Mouse (Mus musculus) right cerebral cortex, postnatal 4 days (tissue): ENCODE results near the gene Bex1.

ENCODE experiments used
- DNase-seq: peaks from one replicate; pipeline ENCODE4 v3.0.0-alpha.2; 2022

The Bex1 gene

GRCm38 (mm10) chrX:136214729-136215677, at the start of gene Bex1, which contains the start of gene Tceal7:
Gene Bex1 (minus strand): TSS chrX:136215513.
Gene Tceal7 (plus strand): TSS chrX:136214779.
- peak; percentile 7 for DNase-seq

GRCm38 (mm10) chrX:136252023-136252729, 36.9 kb upstream of the Bex1 start:
- DNase-seq: no peak

GRCm38 (mm10) chrX:136249671-136250070, 34.4 kb upstream of the Bex1 start:
- DNase-seq: no peak

GRCm38 (mm10) chrX:136248811-136249210, 33.5 kb upstream of the Bex1 start:
- DNase-seq: no peak

GRCm38 (mm10) chrX:136245521-136246071, 30.3 kb upstream of the Bex1 start:
- peak; percentile 25 for DNase-seq

GRCm38 (mm10) chrX:136244574-136245229, 29.4 kb upstream of the Bex1 start, which contains the start of gene Tceal9:
Gene Tceal9 (plus strand): TSS chrX:136245079.
- peak; percentile 45 for DNase-seq

- DNase-seq: no peak
Measured at GRCm38 (mm10) chrX:136243181-136243580, 27.9 kb upstream of the Bex1 start.

- DNase-seq: peak; percentile 65
Measured at GRCm38 (mm10) chrX:136238118-136238517, 22.8 kb upstream of the Bex1 start.

GRCm38 (mm10) chrX:136227768-136228167, 12.5 kb upstream of the Bex1 start:
- no peak for DNase-seq

- no peak for DNase-seq
Measured at GRCm38 (mm10) chrX:136223714-136224113, 8.4 kb upstream of the Bex1 start.

GRCm38 (mm10) chrX:136216303-136216702, 990 bp upstream of the Bex1 start:
- DNase-seq: no peak

- no peak for DNase-seq
Measured at GRCm38 (mm10) chrX:136213396-136213795, 1.9 kb downstream of the Bex1 start.

- DNase-seq: no peak
Measured at GRCm38 (mm10) chrX:136204406-136204805, 10.9 kb downstream of the Bex1 start.

GRCm38 (mm10) chrX:136203664-136204066, 11.6 kb downstream of the Bex1 start, which contains the start of gene Tceal5:
Gene Tceal5 (minus strand): TSS chrX:136203876.
- peak; percentile 55 for DNase-seq

- peak; percentile 2 for DNase-seq
Measured at GRCm38 (mm10) chrX:136203257-136203656, 12.1 kb downstream of the Bex1 start.

- DNase-seq: peak; percentile 11
Measured at GRCm38 (mm10) chrX:136196873-136197272, 18.4 kb downstream of the Bex1 start.

- DNase-seq: no peak
Measured at GRCm38 (mm10) chrX:136195193-136195944, 19.9 kb downstream of the Bex1 start.

- no peak for DNase-seq
Measured at GRCm38 (mm10) chrX:136183107-136183506, 32.2 kb downstream of the Bex1 start.

- no peak for DNase-seq
Measured at GRCm38 (mm10) chrX:136180897-136181553, 34.3 kb downstream of the Bex1 start.

- DNase-seq: no peak
Measured at GRCm38 (mm10) chrX:136172786-136173185, 42.5 kb downstream of the Bex1 start.

- DNase-seq: peak; percentile 62
Measured at GRCm38 (mm10) chrX:136172118-136172551, 43.2 kb downstream of the Bex1 start, which contains the start of gene Tceal8. Gene Tceal8 (minus strand): TSS chrX:136172342.
